Mouse (Mus musculus): Measurements from ENCODE around the gene Otogl. TPM values are rescaled to one million over a fixed set of nuclear protein-coding genes. Genes with fewer than 3 reads are reported as not detected.

Gene Otogl
- polyA plus RNA-seq, 1 experiment from 2014 or later = 0.07 TPM

- Histone ChIP-seq H3K4me2 (ENCODE audit: low read length) (no peak overlapping the region), H3K36me3 (ENCODE audit: control insufficient read depth, insufficient read depth, low read length) (no peaks in the 10 kb centered on the region), H3K4me1 (ENCODE audit: control insufficient read depth, insufficient read depth, low read length) (no peaks in the 10 kb centered on the region), H3K27ac (replicated peaks; ENCODE audit: low read depth, low read length) (no peak overlapping the region), H3K4me3 (replicated peaks; ENCODE audit: low read depth, low read length) (no peak overlapping the region), H3K9ac (replicated peaks; ENCODE audit: low read length) (no peak overlapping the region), H3K9me3 (ENCODE audit: control insufficient read depth, low read length) (no peaks in the 10 kb centered on the region), H3K27me3 (ENCODE audit: control insufficient read depth, insufficient read depth, low read length) (no peaks in the 10 kb centered on the region)
- 87% methylated on average over 2 of the region's 2 CpGs for WGBS
- ATAC-seq (ENCODE audit: low FRiP score, low TSS enrichment) = no peak
- DNase-seq = no peak
Measured at GRCm38 (mm10) chr10:107923860-107924259, 11.9 kb upstream of the Otogl start.

- no peaks in the 10 kb centered on the region for H3K36me3 ChIP-seq (ENCODE audit: control insufficient read depth, insufficient read depth, low read length)
- H3K4me1 ChIP-seq (ENCODE audit: control insufficient read depth, insufficient read depth, low read length) = no peaks in the 10 kb centered on the region
- peak; percentile 68 for DNase-seq
- no peak for ATAC-seq (ENCODE audit: low FRiP score, low TSS enrichment)
- 27% methylated on average over 1 of the region's 1 CpGs for WGBS
- no peak overlapping the region for H3K4me2 ChIP-seq (ENCODE audit: low read length)
- no peak overlapping the region for H3K27ac ChIP-seq (replicated peaks; ENCODE audit: low read depth, low read length)
- no peak overlapping the region for H3K9ac ChIP-seq (replicated peaks; ENCODE audit: low read length)
- H3K4me3 ChIP-seq (replicated peaks; ENCODE audit: low read depth, low read length) = no peak overlapping the region
- H3K27me3 ChIP-seq (ENCODE audit: control insufficient read depth, insufficient read depth, low read length) = no peaks in the 10 kb centered on the region
- H3K9me3 ChIP-seq (ENCODE audit: control insufficient read depth, low read length) = no peaks in the 10 kb centered on the region
Measured at GRCm38 (mm10) chr10:107922750-107923149, 10.8 kb upstream of the Otogl start.

- Histone ChIP-seq H3K4me3 (replicated peaks; ENCODE audit: low read depth, low read length) (no peak overlapping the region), H3K9ac (replicated peaks; ENCODE audit: low read length) (no peak overlapping the region), H3K27me3 (ENCODE audit: control insufficient read depth, insufficient read depth, low read length) (no peaks in the 10 kb centered on the region), H3K27ac (replicated peaks; ENCODE audit: low read depth, low read length) (no peak overlapping the region), H3K4me1 (ENCODE audit: control insufficient read depth, insufficient read depth, low read length) (no peaks in the 10 kb centered on the region), H3K36me3 (ENCODE audit: control insufficient read depth, insufficient read depth, low read length) (no peaks in the 10 kb centered on the region), H3K4me2 (ENCODE audit: low read length) (no peak overlapping the region), H3K9me3 (ENCODE audit: control insufficient read depth, low read length) (no peaks in the 10 kb centered on the region)
- DNase-seq (no peak), ATAC-seq (ENCODE audit: low FRiP score, low TSS enrichment) (no peak)
- 54% methylated on average over 1 of the region's 1 CpGs for WGBS
Measured at GRCm38 (mm10) chr10:107921549-107921948, 9.6 kb upstream of the Otogl start.

GRCm38 (mm10) chr10:107921134-107921533 lies 9.2 kb upstream of the Otogl start:
- H3K27me3 ChIP-seq (ENCODE audit: control insufficient read depth, insufficient read depth, low read length) = no peaks in the 10 kb centered on the region
- 95% methylated on average over 1 of the region's 1 CpGs for WGBS
- H3K4me1 ChIP-seq (ENCODE audit: control insufficient read depth, insufficient read depth, low read length) = no peaks in the 10 kb centered on the region
- no peak overlapping the region for H3K4me3 ChIP-seq (replicated peaks; ENCODE audit: low read depth, low read length)
- DNase-seq = no peak
- no peak overlapping the region for H3K27ac ChIP-seq (replicated peaks; ENCODE audit: low read depth, low read length)
- no peaks in the 10 kb centered on the region for H3K9me3 ChIP-seq (ENCODE audit: control insufficient read depth, low read length)
- no peak overlapping the region for H3K9ac ChIP-seq (replicated peaks; ENCODE audit: low read length)
- no peaks in the 10 kb centered on the region for H3K36me3 ChIP-seq (ENCODE audit: control insufficient read depth, insufficient read depth, low read length)
- ATAC-seq (ENCODE audit: low FRiP score, low TSS enrichment) = no peak
- no peak overlapping the region for H3K4me2 ChIP-seq (ENCODE audit: low read length)

- 89% methylated on average over 2 of the region's 2 CpGs for WGBS
- H3K9ac ChIP-seq (replicated peaks; ENCODE audit: low read length) = no peak overlapping the region
- DNase-seq = no peak
- no peaks in the 10 kb centered on the region for H3K36me3 ChIP-seq (ENCODE audit: control insufficient read depth, insufficient read depth, low read length)
- H3K4me1 ChIP-seq (ENCODE audit: control insufficient read depth, insufficient read depth, low read length) = no peaks in the 10 kb centered on the region
- H3K27ac ChIP-seq (replicated peaks; ENCODE audit: low read depth, low read length) = no peak overlapping the region
- no peak overlapping the region for H3K4me3 ChIP-seq (replicated peaks; ENCODE audit: low read depth, low read length)
- H3K27me3 ChIP-seq (ENCODE audit: control insufficient read depth, insufficient read depth, low read length) = no peaks in the 10 kb centered on the region
- H3K4me2 ChIP-seq (ENCODE audit: low read length) = no peak overlapping the region
- H3K9me3 ChIP-seq (ENCODE audit: control insufficient read depth, low read length) = 0 out of 2 replicates have a peak, but pooled peaks cover under 1% of the 10 kb centered on the region
- ATAC-seq (ENCODE audit: low FRiP score, low TSS enrichment) = no peak
Measured at GRCm38 (mm10) chr10:107913013-107913412, 1.1 kb upstream of the Otogl start.

- no peaks in the 10 kb centered on the region for H3K4me1 ChIP-seq (ENCODE audit: control insufficient read depth, insufficient read depth, low read length)
- WGBS = 62% methylated on average over 10 of the region's 10 CpGs
- H3K9ac ChIP-seq (replicated peaks; ENCODE audit: low read length) = no peak overlapping the region
- 0 out of 2 replicates have a peak, but pooled peaks cover 5% of the 10 kb centered on the region for H3K9me3 ChIP-seq (ENCODE audit: control insufficient read depth, low read length)
- no peak overlapping the region for H3K27ac ChIP-seq (replicated peaks; ENCODE audit: low read depth, low read length)
- H3K4me2 ChIP-seq (ENCODE audit: low read length) = no peak overlapping the region
- no peak overlapping the region for H3K4me3 ChIP-seq (replicated peaks; ENCODE audit: low read depth, low read length)
- DNase-seq = no peak
- H3K27me3 ChIP-seq (ENCODE audit: control insufficient read depth, insufficient read depth, low read length) = no peaks in the 10 kb centered on the region
- ATAC-seq (ENCODE audit: low FRiP score, low TSS enrichment) = no peak
- no peaks in the 10 kb centered on the region for H3K36me3 ChIP-seq (ENCODE audit: control insufficient read depth, insufficient read depth, low read length)
Measured at GRCm38 (mm10) chr10:107906453-107906852, 5.5 kb downstream of the Otogl start.

- ATAC-seq (ENCODE audit: low FRiP score, low TSS enrichment) (no peak), DNase-seq (no peak)
- Histone ChIP-seq H3K4me2 (ENCODE audit: low read length) (no peak overlapping the region), H3K36me3 (ENCODE audit: control insufficient read depth, insufficient read depth, low read length) (no peaks in the 10 kb centered on the region), H3K4me3 (replicated peaks; ENCODE audit: low read depth, low read length) (no peak overlapping the region), H3K27ac (replicated peaks; ENCODE audit: low read depth, low read length) (no peak overlapping the region), H3K9me3 (ENCODE audit: control insufficient read depth, low read length) (0 out of 2 replicates have a peak, but pooled peaks cover 5% of the 10 kb centered on the region), H3K4me1 (ENCODE audit: control insufficient read depth, insufficient read depth, low read length) (no peaks in the 10 kb centered on the region), H3K9ac (replicated peaks; ENCODE audit: low read length) (no peak overlapping the region), H3K27me3 (ENCODE audit: control insufficient read depth, insufficient read depth, low read length) (no peaks in the 10 kb centered on the region)
- 92% methylated on average over 7 of the region's 7 CpGs for WGBS
Measured at GRCm38 (mm10) chr10:107905274-107906034, 6.5 kb downstream of the Otogl start.

- ATAC-seq (ENCODE audit: low FRiP score, low TSS enrichment) = no peak
- WGBS = 89% methylated on average over 8 of the region's 8 CpGs
Measured at GRCm38 (mm10) chr10:107901958-107902357, 10.0 kb downstream of the Otogl start.

GRCm38 (mm10) chr10:107901204-107901879 lies 10.6 kb downstream of the Otogl start:
- DNase-seq (no peak), ATAC-seq (ENCODE audit: low FRiP score, low TSS enrichment) (no peak)
- no peaks in the 10 kb centered on the region for H3K27me3 ChIP-seq (ENCODE audit: control insufficient read depth, insufficient read depth, low read length)
- H3K27ac ChIP-seq (replicated peaks; ENCODE audit: low read depth, low read length) = no peak overlapping the region
- H3K4me3 ChIP-seq (replicated peaks; ENCODE audit: low read depth, low read length) = no peak overlapping the region
- H3K9me3 ChIP-seq (ENCODE audit: control insufficient read depth, low read length) = no peaks in the 10 kb centered on the region
- no peaks in the 10 kb centered on the region for H3K4me1 ChIP-seq (ENCODE audit: control insufficient read depth, insufficient read depth, low read length)
- no peaks in the 10 kb centered on the region for H3K36me3 ChIP-seq (ENCODE audit: control insufficient read depth, insufficient read depth, low read length)
- no peak overlapping the region for H3K4me2 ChIP-seq (ENCODE audit: low read length)
- WGBS = 66% methylated on average over 13 of the region's 13 CpGs
- H3K9ac ChIP-seq (replicated peaks; ENCODE audit: low read length) = no peak overlapping the region

More at GRCm38 (mm10) chr10:107901958-107902357, 10.0 kb downstream of the Otogl start:
- Histone ChIP-seq H3K9me3 (ENCODE audit: control insufficient read depth, low read length) (no peaks in the 10 kb centered on the region), H3K9ac (replicated peaks; ENCODE audit: low read length) (no peak overlapping the region), H3K27me3 (ENCODE audit: control insufficient read depth, insufficient read depth, low read length) (no peaks in the 10 kb centered on the region), H3K27ac (replicated peaks; ENCODE audit: low read depth, low read length) (no peak overlapping the region), H3K4me1 (ENCODE audit: control insufficient read depth, insufficient read depth, low read length) (no peaks in the 10 kb centered on the region), H3K4me3 (replicated peaks; ENCODE audit: low read depth, low read length) (no peak overlapping the region), H3K4me2 (ENCODE audit: low read length) (no peak overlapping the region), H3K36me3 (ENCODE audit: control insufficient read depth, insufficient read depth, low read length) (no peaks in the 10 kb centered on the region)
- DNase-seq = no peak
